Mouse (Mus musculus) liver, embryonic 14.5 days (tissue): Measurements from ENCODE around the gene Rpp14. TPM values are rescaled to one million over a fixed set of nuclear protein-coding genes. Genes with fewer than 3 reads are reported as not detected.

Source experiments
- ATAC-seq: fragments of 200-750 bp; cut with Nextera tagmentation; 2 replicates; pipeline ENCODE4 v1.8.0; 2017; ENCODE audit warnings: moderate number of reproducible peaks, mild to moderate bottlenecking, moderate library complexity; ENCODE audit not compliant: insufficient read depth
- DNase-seq, 3 experiments: peaks; one replicate each; pipeline ENCODE4 v3.0.0-alpha.2; 2012 to 2013; ENCODE audit warnings: low read depth in 3 of 3, low spot score in 3 of 3
- H3K27ac ChIP-seq: fragments of 300-500 bp; sonication (generic); 2 replicates; pipeline ENCODE4 v1.5.1; 2014; ENCODE audit warnings: moderate library complexity, mild to moderate bottlenecking, control low read depth, inconsistent platforms
- H3K27me3 ChIP-seq: fragments of 300-500 bp; sonication (generic); 2 replicates; pipeline ENCODE4 v1.6.1; 2014; ENCODE audit warnings: mild to moderate bottlenecking, low read length, moderate library complexity; ENCODE audit not compliant: control insufficient read depth, insufficient read depth
- H3K36me3 ChIP-seq: fragments of 300-500 bp; sonication (generic); replicated peaks from 2 replicates; pipeline ENCODE4 v1.6.1; 2014; ENCODE audit warnings: low read depth; ENCODE audit not compliant: control insufficient read depth, insufficient read depth
- H3K4me1 ChIP-seq, 2 experiments: fragments of 200-500 bp in 1 of 2; fragments of 300-500 bp in 1 of 2; sonication (generic) in 1 of 2; replicated peaks; 2 replicates each; pipeline ENCODE4 v1.6.1; 2012 to 2014; ENCODE audit warnings: antibody characterized with exemption in 1 of 2, inconsistent platforms in 1 of 2, low read length in 1 of 2; ENCODE audit not compliant: control insufficient read depth in 2 of 2, insufficient read depth in 2 of 2
- H3K4me2 ChIP-seq: fragments of 300-500 bp; sonication (generic); 2 replicates; pipeline ENCODE4 v1.6.1; 2014; ENCODE audit warnings: low read depth, mild to moderate bottlenecking, control low read depth, moderate library complexity
- H3K4me3 ChIP-seq, 2 experiments: fragments of 200-500 bp in 1 of 2; fragments of 300-500 bp in 1 of 2; sonication (generic) in 1 of 2; 2 replicates each; pipeline ENCODE4 v1.5.1; 2012 to 2014; ENCODE audit warnings: low read depth in 2 of 2, low read length in 2 of 2, mild to moderate bottlenecking in 2 of 2, control low read depth in 1 of 2, inconsistent platforms in 1 of 2, moderate library complexity in 1 of 2; ENCODE audit not compliant: insufficient read depth in 1 of 2
- H3K9ac ChIP-seq: fragments of 300-500 bp; sonication (generic); replicated peaks from 2 replicates; pipeline ENCODE4 v1.6.1; 2014; ENCODE audit warnings: mild to moderate bottlenecking, control low read depth, moderate library complexity
- H3K9me3 ChIP-seq: fragments of 300-500 bp; sonication (generic); 2 replicates; pipeline ENCODE4 v1.6.1; 2016; ENCODE audit warnings: low read length, mixed read lengths; ENCODE audit not compliant: control insufficient read depth
- CTCF ChIP-seq: IDR thresholded peaks from 2 replicates; pipeline ENCODE4 v1.5.1; 2016; ENCODE audit warnings: antibody characterized with exemption, low read depth, control low read depth
- EP300 ChIP-seq: IDR thresholded peaks from 2 replicates; pipeline ENCODE4 v1.6.1; 2016; ENCODE audit warnings: antibody characterized with exemption, low read depth
- WGBS: fragments of 180-500 bp; shearing (Covaris S2); extraction: QIAGEN DNeasy Blood & Tissue Kit; methylation state at CpG from one replicate; pipeline ENCODE4 v1.1.7; 2014; ENCODE audit not compliant: insufficient replicate concordance; 5-methylcytosine and 5-hydroxymethylcytosine counted together
- polyA plus RNA-seq, 2 experiments: library from polyadenylated mRNA; depleted of rRNA in 1 of 2; stranded (reverse) in 1 of 2; unstranded in 1 of 2; fragments of >200 nt; fragmentation: Nextera tagmentation in 1 of 2; extraction: Ambion mirVana in 1 of 2; gene quantifications; 2 replicates each; pipeline versions ENCODE4 v1.2.1 to v1.2.3; 2012 to 2014

The Rpp14 gene
- polyA plus RNA-seq, 2 experiments: 10.7 to 27.1 TPM

DNA sequence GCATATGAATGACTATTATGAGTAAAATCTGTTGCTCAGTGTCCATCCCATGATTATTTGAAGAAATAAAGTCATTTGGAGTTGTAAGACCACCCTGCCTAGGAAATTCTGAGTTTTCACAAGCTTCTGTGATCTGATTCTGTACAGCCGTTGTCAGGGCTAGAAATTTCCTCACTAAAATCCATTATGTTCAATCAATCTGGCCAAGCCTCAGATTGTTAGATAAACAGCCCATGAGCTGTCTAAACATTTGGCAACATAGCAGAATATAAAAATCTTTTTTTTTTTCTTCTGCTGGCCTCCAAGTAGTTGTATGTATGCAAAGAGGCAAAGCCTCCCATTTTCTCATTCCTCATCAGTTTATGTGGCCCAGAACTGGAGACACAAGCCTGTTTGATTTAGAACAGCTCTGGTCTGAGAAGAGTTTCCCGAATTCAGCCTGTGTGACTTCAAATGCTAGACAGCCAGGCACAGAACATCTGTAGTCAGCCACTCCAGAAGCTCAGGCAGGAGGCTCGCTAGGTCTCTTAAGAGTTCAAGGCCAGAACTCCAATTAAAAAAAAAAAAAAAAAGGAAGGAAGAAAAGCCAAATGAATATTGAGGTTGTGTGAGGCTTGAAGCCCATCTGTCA is 14.9 kb downstream of the Rpp14 start:
- H3K4me1 ChIP-seq: peaks cover 0 to 13% of the 10 kb centered on the region in 2 experiments; a peak in 3 of 4 replicates
- no peak overlapping the region for H3K4me3 ChIP-seq
- H3K27me3 ChIP-seq: no peaks in the 10 kb centered on the region
- no peak for TF ChIP-seq CTCF
- TF ChIP-seq EP300: no peak
- peaks cover 4% of the 10 kb centered on the region for H3K36me3 ChIP-seq
- 36% methylated on average over 3 of the region's 3 CpGs for WGBS
- no peak overlapping the region for H3K9ac ChIP-seq
- H3K4me2 ChIP-seq: no peak overlapping the region
- H3K27ac ChIP-seq: no peak overlapping the region
- DNase-seq: no peak
- H3K9me3 ChIP-seq: no peaks in the 10 kb centered on the region
- no peak for ATAC-seq

DNA sequence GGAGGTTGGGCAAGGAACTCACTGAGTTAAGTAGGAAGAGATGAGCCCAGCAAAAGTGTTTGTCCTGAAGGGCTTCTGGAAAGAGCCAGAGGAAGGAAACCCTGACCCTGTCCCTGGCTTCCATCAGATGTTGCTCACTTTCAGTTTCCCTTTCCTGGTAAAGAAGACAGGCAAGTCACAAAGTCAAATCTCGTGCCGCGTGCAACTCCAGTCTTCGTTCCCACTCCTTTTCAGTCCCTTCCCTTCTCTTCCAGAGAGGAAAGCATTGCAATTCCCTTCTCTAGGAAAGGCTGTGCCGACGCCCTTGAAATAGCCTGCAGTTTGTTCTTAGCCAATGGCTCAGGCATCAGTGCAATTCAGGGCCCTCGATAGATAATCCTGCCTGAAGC is 15.4 kb downstream of the Rpp14 start:
- Histone ChIP-seq H3K36me3 (peaks cover 2% of the 10 kb centered on the region; the same call in 1 of the 2 replicates), H3K4me3 (no peak overlapping the region), H3K9me3 (no peaks in the 10 kb centered on the region), H3K4me1 (peaks cover 0 to 13% of the 10 kb centered on the region in 2 experiments; a peak in 3 of 4 replicates), H3K27me3 (no peaks in the 10 kb centered on the region), H3K4me2 (no peak overlapping the region), H3K27ac (no peak overlapping the region), H3K9ac (no peak overlapping the region)
- 30% methylated on average over 7 of the region's 7 CpGs for WGBS
- TF ChIP-seq EP300 (no peak), CTCF (no peak)
- ATAC-seq: no peak
- no peak for DNase-seq

DNA sequence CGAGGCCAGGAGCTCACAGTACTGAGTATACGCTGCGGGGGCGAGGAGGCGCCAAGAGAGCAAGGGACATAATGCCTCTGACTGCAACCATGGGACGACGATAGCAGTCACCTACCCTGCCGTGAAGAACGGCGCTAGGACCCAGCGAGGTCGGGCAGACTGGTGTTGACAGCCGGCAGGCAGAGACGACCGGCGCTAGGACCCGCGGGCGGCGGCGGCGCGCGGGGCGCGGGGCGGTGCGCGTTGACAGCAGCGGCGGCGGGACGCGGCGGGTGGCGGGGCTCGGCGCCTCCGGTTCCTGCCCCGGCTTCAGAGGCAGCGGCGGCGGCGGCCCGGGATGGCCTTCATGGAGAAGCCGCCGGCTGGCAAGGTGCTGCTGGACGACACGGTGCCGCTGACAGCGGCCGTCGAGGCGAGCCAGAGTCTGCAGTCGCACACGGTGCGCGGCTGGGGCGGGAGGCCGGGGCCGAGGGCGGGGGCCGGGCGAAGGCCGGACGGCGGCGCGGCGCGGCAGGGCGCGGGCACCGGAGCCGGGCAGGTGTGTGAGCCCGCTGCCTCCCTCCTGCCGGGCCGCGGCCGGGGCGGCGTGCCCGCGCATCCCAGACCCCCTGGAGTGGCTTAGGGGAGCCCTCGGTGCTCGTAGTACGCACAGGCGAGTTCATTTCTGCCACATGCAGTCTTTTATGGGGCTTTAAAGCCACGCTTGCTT is 18.0 kb downstream of the Rpp14 start, which contains the start of gene Pxk:
TSS of gene Pxk (plus strand) at position 234 of the 709 bp plus-strand sequence.
- ATAC-seq: peak; percentile 95
- TF ChIP-seq EP300 (no peak), CTCF (no peak)
- Histone ChIP-seq H3K36me3 (no peaks in the 10 kb centered on the region), H3K4me1 (peaks cover 0 to 13% of the 10 kb centered on the region in 2 experiments; a peak in 3 of 4 replicates), H3K9ac (peak within 1 kb of the TSS; percentile 70), H3K4me3 (peak within 1 kb of the TSS; percentile 69 to 93), H3K9me3 (no peaks in the 10 kb centered on the region), H3K27me3 (no peaks in the 10 kb centered on the region), H3K4me2 (peak within 1 kb of the TSS; percentile 84), H3K27ac (no peak within 1 kb of the TSS)
- peak; percentile 72 to 78 (median 72) for DNase-seq
- WGBS: 1% methylated on average over 86 of the region's 89 CpGs

DNA sequence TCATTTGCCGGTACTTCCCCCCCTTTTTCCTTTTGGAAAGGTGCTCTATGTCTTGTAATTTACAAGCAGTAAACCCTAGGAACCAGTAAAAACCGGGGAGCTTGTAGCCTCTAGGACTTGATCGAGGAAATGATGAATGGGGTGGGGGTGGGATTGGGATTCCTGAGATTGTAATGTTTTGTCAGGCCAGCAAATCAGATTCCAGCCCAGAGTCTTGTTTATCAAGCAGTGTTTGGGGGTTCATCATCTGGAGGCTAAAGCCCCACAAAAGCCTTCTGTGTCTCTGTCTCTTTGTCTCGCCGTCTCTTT is 18.5 kb downstream of the Rpp14 start:
- H3K36me3 ChIP-seq: no peaks in the 10 kb centered on the region
- no peak overlapping the region for H3K27ac ChIP-seq
- peak overlapping the region; percentile 84 for H3K4me2 ChIP-seq
- DNase-seq (no peak), ATAC-seq (no peak)
- H3K9me3 ChIP-seq: no peaks in the 10 kb centered on the region
- peaks cover 0 to 9% of the 10 kb centered on the region in 2 experiments; a peak in 3 of 4 replicates for H3K4me1 ChIP-seq
- H3K9ac ChIP-seq: peak overlapping the region; percentile 70
- 5% methylated on average over 5 of the region's 5 CpGs for WGBS
- no peak for TF ChIP-seq CTCF
- TF ChIP-seq EP300: no peak
- peak overlapping the region; percentile 69 to 93 for H3K4me3 ChIP-seq
- H3K27me3 ChIP-seq: no peaks in the 10 kb centered on the region

DNA sequence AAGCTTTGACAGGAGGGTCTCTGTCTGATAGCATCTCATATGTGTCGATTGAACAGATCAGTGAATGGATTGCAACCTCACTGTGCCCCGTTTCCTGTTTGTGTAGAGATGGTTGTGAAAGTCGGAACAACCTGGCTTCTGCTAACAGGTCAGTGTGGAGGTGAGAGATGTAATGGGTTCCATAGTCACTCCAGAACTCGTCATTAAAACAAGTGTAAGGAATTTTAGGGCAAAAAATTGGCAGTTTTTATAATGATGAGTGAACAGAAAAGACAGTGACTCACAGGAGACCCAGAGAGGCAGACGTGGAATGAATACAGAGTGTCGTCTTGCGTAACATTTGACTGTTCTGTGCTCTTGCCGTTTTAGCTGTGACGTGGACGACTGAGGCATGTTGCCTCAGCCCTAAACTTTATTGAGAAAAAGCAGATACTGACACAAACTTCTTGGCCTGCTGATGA is 19.4 kb downstream of the Rpp14 start:
- DNase-seq (no peak), ATAC-seq (no peak)
- H3K4me3 ChIP-seq: peak overlapping the region; percentile 24 to 69; a peak in 3 of 4 replicates

More for the DNA sequence above, 19.4 kb downstream of the Rpp14 start:
- Histone ChIP-seq H3K9ac (no peak overlapping the region), H3K27me3 (no peaks in the 10 kb centered on the region), H3K27ac (no peak overlapping the region), H3K4me1 (peaks cover 0 to 8% of the 10 kb centered on the region in 2 experiments; a peak in 3 of 4 replicates), H3K4me2 (peak overlapping the region; percentile 84), H3K9me3 (no peaks in the 10 kb centered on the region), H3K36me3 (no peaks in the 10 kb centered on the region)
- 34% methylated on average over 10 of the region's 10 CpGs for WGBS
- TF ChIP-seq CTCF (no peak), EP300 (no peak)
